Mouse (Mus musculus): Measurements from ENCODE around the gene Zfp110. TPM values are rescaled to one million over a fixed set of nuclear protein-coding genes. Genes with fewer than 3 reads are reported as not detected.
"Not testable (repeated sequence)": the region's sequence is repeated elsewhere in the genome, so short reads cannot be mapped to it uniquely, and the experiment has no call there.

The Zfp110 gene
- polyA plus RNA-seq, 1 experiment from 2014 or later: 48.4 TPM

- Histone ChIP-seq H3K9me3 (peaks cover 26% of the 10 kb centered on the region; the same call in 1 of the 2 replicates), H3K9ac (peak overlapping the region; percentile 62), H3K27me3 (no peaks in the 10 kb centered on the region), H3K27ac (peak overlapping the region; percentile 74), H3K36me3 (peaks cover 41% of the 10 kb centered on the region), H3K4me2 (peak overlapping the region; percentile 69), H3K4me3 (peak overlapping the region; percentile 61), H3K4me1 (no peaks in the 10 kb centered on the region)
- ATAC-seq (ENCODE audit: borderline replicate concordance, extremely low read depth, low FRiP score, low TSS enrichment): peak; percentile 43
- 21% methylated on average over 13 of the region's 13 CpGs for WGBS
These were observed 671 bp downstream of the Zfp110 start for GRCm38 (mm10) chr7:12835193-12835671.

- Histone ChIP-seq H3K4me1 (no peaks in the 10 kb centered on the region), H3K4me3 (peak overlapping the region; percentile 61), H3K36me3 (peaks cover 46% of the 10 kb centered on the region), H3K27me3 (no peaks in the 10 kb centered on the region), H3K9me3 (peaks cover 31% of the 10 kb centered on the region; the same call in 1 of the 2 replicates), H3K9ac (no peak overlapping the region), H3K4me2 (peak overlapping the region; percentile 69), H3K27ac (no peak overlapping the region)
- WGBS: 94% methylated on average over 4 of the region's 4 CpGs
- ATAC-seq (ENCODE audit: borderline replicate concordance, extremely low read depth, low FRiP score, low TSS enrichment): no peak
These were observed 1.2 kb downstream of the Zfp110 start for GRCm38 (mm10) chr7:12835779-12836178.

- Histone ChIP-seq H3K4me3 (no peak overlapping the region), H3K36me3 (no peaks in the 10 kb centered on the region), H3K4me1 (no peaks in the 10 kb centered on the region), H3K27me3 (no peaks in the 10 kb centered on the region), H3K4me2 (no peak overlapping the region), H3K9ac (no peak overlapping the region), H3K9me3 (no peaks in the 10 kb centered on the region), H3K27ac (no peak overlapping the region)
- WGBS: 16% methylated on average over 3 of the region's 3 CpGs
- no peak for ATAC-seq (ENCODE audit: borderline replicate concordance, extremely low read depth, low FRiP score, low TSS enrichment)
These were observed 39.7 kb downstream of the Zfp110 start for GRCm38 (mm10) chr7:12874301-12874700.

- Histone ChIP-seq H3K27ac (no peak overlapping the region), H3K9me3 (no peaks in the 10 kb centered on the region)
- no peak for ATAC-seq (ENCODE audit: borderline replicate concordance, extremely low read depth, low FRiP score, low TSS enrichment)
These were observed 45.5 kb downstream of the Zfp110 start for GRCm38 (mm10) chr7:12880036-12880435.

GRCm38 (mm10) chr7:12880497-12880896 lies 45.9 kb downstream of the Zfp110 start:
- not testable (repeated sequence) for H3K27me3 ChIP-seq, H3K9me3 ChIP-seq, H3K27ac ChIP-seq, H3K4me1 ChIP-seq
- Histone ChIP-seq H3K4me3 (peak overlapping the region; percentile 65), H3K4me2 (peak overlapping the region; percentile 70), H3K9ac (0 out of 2 replicates have a peak overlapping the region, but pooled peaks have one; percentile 30), H3K36me3 (peaks cover 12% of the 10 kb centered on the region)
- ATAC-seq (ENCODE audit: borderline replicate concordance, extremely low read depth, low FRiP score, low TSS enrichment): 0 out of 2 replicates have a peak, but pooled peaks have one; percentile 4
- WGBS: 42% methylated on average over 8 of the region's 8 CpGs

More at GRCm38 (mm10) chr7:12880036-12880435, 45.5 kb downstream of the Zfp110 start:
- H3K4me3 ChIP-seq: no peak overlapping the region
- H3K9ac ChIP-seq: no peak overlapping the region
- H3K4me1 ChIP-seq: peaks cover 9% of the 10 kb centered on the region; the same call in 1 of the 2 replicates
- no peak overlapping the region for H3K4me2 ChIP-seq
- no peaks in the 10 kb centered on the region for H3K27me3 ChIP-seq
- peaks cover 7% of the 10 kb centered on the region for H3K36me3 ChIP-seq

- Histone ChIP-seq H3K4me1 (peaks cover 9% of the 10 kb centered on the region; the same call in 1 of the 2 replicates), H3K9ac (peak within 1 kb of the TSS; percentile 65), H3K36me3 (peaks cover 18% of the 10 kb centered on the region), H3K27me3 (no peaks in the 10 kb centered on the region), H3K4me3 (peak within 1 kb of the TSS; percentile 65), H3K4me2 (peak within 1 kb of the TSS; percentile 70), H3K9me3 (no peaks in the 10 kb centered on the region), H3K27ac (no peak within 1 kb of the TSS)
- ATAC-seq (ENCODE audit: borderline replicate concordance, extremely low read depth, low FRiP score, low TSS enrichment): peak; percentile 100
- 2% methylated on average over 35 of the region's 35 CpGs for WGBS
These were observed 46.5 kb downstream of the Zfp110 start, which contains the start of gene Zfp128 for GRCm38 (mm10) chr7:12880911-12881660. Zfp128 (plus strand) TSS chr7:12881177.

- WGBS: 90% methylated on average over 12 of the region's 12 CpGs
- Histone ChIP-seq H3K4me1 (peaks cover 4% of the 10 kb centered on the region; the same call in 1 of the 2 replicates), H3K4me3 (no peak overlapping the region), H3K9me3 (no peaks in the 10 kb centered on the region), H3K27ac (no peak overlapping the region), H3K27me3 (no peaks in the 10 kb centered on the region), H3K36me3 (peaks cover 61% of the 10 kb centered on the region), H3K9ac (no peak overlapping the region), H3K4me2 (no peak overlapping the region)
- ATAC-seq (ENCODE audit: borderline replicate concordance, extremely low read depth, low FRiP score, low TSS enrichment): no peak
These were observed 52.2 kb downstream of the Zfp110 start for GRCm38 (mm10) chr7:12886563-12887266.

- Histone ChIP-seq H3K27me3 (no peaks in the 10 kb centered on the region), H3K36me3 (peaks cover 67% of the 10 kb centered on the region), H3K27ac (no peak overlapping the region), H3K9ac (no peak overlapping the region), H3K9me3 (no peaks in the 10 kb centered on the region), H3K4me3 (no peak overlapping the region), H3K4me1 (no peaks in the 10 kb centered on the region), H3K4me2 (no peak overlapping the region)
- 93% methylated on average over 5 of the region's 5 CpGs for WGBS
- no peak for ATAC-seq (ENCODE audit: borderline replicate concordance, extremely low read depth, low FRiP score, low TSS enrichment)
These were observed 53.0 kb downstream of the Zfp110 start for GRCm38 (mm10) chr7:12887585-12887984.

- no peak for ATAC-seq (ENCODE audit: borderline replicate concordance, extremely low read depth, low FRiP score, low TSS enrichment)
These were observed 56.4 kb downstream of the Zfp110 start for GRCm38 (mm10) chr7:12890928-12891327.

GRCm38 (mm10) chr7:12891334-12891733 lies 56.8 kb downstream of the Zfp110 start:
- H3K4me2 ChIP-seq: no peak overlapping the region
- ATAC-seq (ENCODE audit: borderline replicate concordance, extremely low read depth, low FRiP score, low TSS enrichment): no peak
- H3K27ac ChIP-seq: no peak overlapping the region
- H3K36me3 ChIP-seq: peaks cover 47% of the 10 kb centered on the region
- no peak overlapping the region for H3K9ac ChIP-seq
- H3K27me3 ChIP-seq: no peaks in the 10 kb centered on the region
- WGBS: 77% methylated on average over 1 of the region's 1 CpGs
- H3K4me1 ChIP-seq: no peaks in the 10 kb centered on the region
- H3K9me3 ChIP-seq: no peaks in the 10 kb centered on the region
- no peak overlapping the region for H3K4me3 ChIP-seq

More at GRCm38 (mm10) chr7:12890928-12891327, 56.4 kb downstream of the Zfp110 start:
- Histone ChIP-seq H3K4me3 (no peak overlapping the region), H3K9me3 (no peaks in the 10 kb centered on the region), H3K4me1 (no peaks in the 10 kb centered on the region), H3K27me3 (no peaks in the 10 kb centered on the region), H3K36me3 (peaks cover 51% of the 10 kb centered on the region), H3K9ac (no peak overlapping the region), H3K27ac (no peak overlapping the region), H3K4me2 (no peak overlapping the region)
- WGBS: 93% methylated on average over 14 of the region's 14 CpGs

- WGBS: 4% methylated on average over 36 of the region's 36 CpGs
- Histone ChIP-seq H3K4me1 (peaks cover 9% of the 10 kb centered on the region), H3K36me3 (no peaks in the 10 kb centered on the region), H3K27me3 (no peaks in the 10 kb centered on the region), H3K27ac (no peak within 1 kb of the TSS; the same call in 1 of the 2 replicates), H3K4me2 (peak within 1 kb of the TSS; percentile 57), H3K9ac (peak within 1 kb of the TSS; percentile 66), H3K9me3 (no peaks in the 10 kb centered on the region), H3K4me3 (peak within 1 kb of the TSS; percentile 72)
- ATAC-seq (ENCODE audit: borderline replicate concordance, extremely low read depth, low FRiP score, low TSS enrichment): peak; percentile 99
These were observed 63.3 kb downstream of the Zfp110 start, which contains the start of gene Zscan22 for GRCm38 (mm10) chr7:12897655-12898410. Zscan22 (plus strand) TSS chr7:12897815.

Data from lung, embryonic 15.5 days (tissue).